Mouse (Mus musculus) stomach, postnatal 0 days (tissue): ENCODE results near the gene Prox1.

Experiments used
- CTCF ChIP-seq: IDR thresholded peaks from 2 replicates; pipeline ENCODE4 v1.5.1; 2016; ENCODE audit warnings: antibody characterized with exemption, low read depth, mild to moderate bottlenecking, moderate library complexity
- EP300 ChIP-seq: optimal IDR thresholded peaks from 2 replicates; pipeline ENCODE3; 2016; ENCODE audit warnings: antibody characterized with exemption

- TF ChIP-seq CTCF (no peak), EP300 (no peak)
These were observed 34.0 kb upstream of the Prox1 start for GRCm38 (mm10) chr1:190204378-190205070.
